Mouse (Mus musculus) brain, embryonic 14.5 days (tissue): ENCODE results near the gene 3110082I17Rik. TPM values are rescaled to one million over a fixed set of nuclear protein-coding genes. Genes with fewer than 3 reads are reported as not detected.

Source experiments
- DNase-seq: peaks from one replicate; pipeline ENCODE4 v3.0.0-alpha.2; 2011; ENCODE audit warnings: low read depth
- CTCF ChIP-seq: fragments of 200-500 bp; IDR thresholded peaks from 2 replicates; pipeline ENCODE4 v1.5.1; 2012; ENCODE audit warnings: inconsistent platforms, mild to moderate bottlenecking, moderate library complexity, borderline replicate concordance; ENCODE audit not compliant: insufficient read depth, insufficient read length; ENCODE audit errors: extremely low read depth
- POLR2A ChIP-seq: fragments of 200-500 bp; IDR thresholded peaks from 2 replicates; pipeline ENCODE4 v1.6.1; 2012; ENCODE audit warnings: mild to moderate bottlenecking, inconsistent platforms, borderline replicate concordance; ENCODE audit not compliant: poor library complexity, insufficient read depth, insufficient read length, severe bottlenecking; ENCODE audit errors: extremely low read depth
- polyA plus RNA-seq: library from polyadenylated mRNA; depleted of rRNA; stranded (reverse); fragments of >200 nt; gene quantifications from 2 replicates; pipeline ENCODE4 v1.2.3, GENCODE M21; 2012

The 3110082I17Rik gene
- polyA plus RNA-seq, 1 experiment: 12.3 TPM

- TF ChIP-seq POLR2A (no peak), CTCF (no peak)
These were observed 26.3 kb downstream of the 3110082I17Rik start for GRCm38 (mm10) chr5:139433842-139434568.

GRCm38 (mm10) chr5:139432747-139433508, 27.4 kb downstream of the 3110082I17Rik start:
- no peak for TF ChIP-seq CTCF
- TF ChIP-seq POLR2A: no peak
- no peak for DNase-seq

More at GRCm38 (mm10) chr5:139433842-139434568, 26.3 kb downstream of the 3110082I17Rik start:
- DNase-seq: no peak

- TF ChIP-seq CTCF: no peak
- TF ChIP-seq POLR2A: no peak
- DNase-seq: peak; percentile 75
These were observed 28.0 kb downstream of the 3110082I17Rik start for GRCm38 (mm10) chr5:139432333-139432732.

- TF ChIP-seq CTCF: no peak
- TF ChIP-seq POLR2A: no peak
These were observed 30.4 kb downstream of the 3110082I17Rik start for GRCm38 (mm10) chr5:139429818-139430341.

GRCm38 (mm10) chr5:139427989-139428388, 32.3 kb downstream of the 3110082I17Rik start:
- peak; percentile 60 for DNase-seq
- TF ChIP-seq CTCF (no peak), POLR2A (no peak)

More at GRCm38 (mm10) chr5:139429818-139430341, 30.4 kb downstream of the 3110082I17Rik start:
- peak; percentile 80 for DNase-seq

DNA sequence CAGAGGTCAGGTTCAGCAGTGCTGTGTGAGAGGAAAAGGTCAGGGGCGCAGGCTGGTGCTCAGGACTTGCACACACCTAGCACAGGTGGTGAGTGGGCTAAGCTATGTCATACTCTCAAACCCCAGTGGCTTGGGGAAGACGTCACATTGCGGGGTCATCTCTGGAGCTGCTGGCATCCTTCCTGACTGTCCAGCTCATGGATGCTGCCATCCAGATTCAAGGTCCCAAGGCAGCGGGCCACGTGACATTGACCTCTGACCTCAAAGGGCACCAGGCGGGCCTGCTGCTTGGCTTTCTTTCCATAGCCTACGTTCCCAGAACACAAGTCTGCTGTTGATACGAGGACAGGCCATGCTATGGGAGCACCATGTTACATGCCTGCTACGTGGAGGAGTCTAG, 33.3 kb downstream of the 3110082I17Rik start:
- DNase-seq: no peak
- TF ChIP-seq POLR2A (no peak), CTCF (no peak)

DNA sequence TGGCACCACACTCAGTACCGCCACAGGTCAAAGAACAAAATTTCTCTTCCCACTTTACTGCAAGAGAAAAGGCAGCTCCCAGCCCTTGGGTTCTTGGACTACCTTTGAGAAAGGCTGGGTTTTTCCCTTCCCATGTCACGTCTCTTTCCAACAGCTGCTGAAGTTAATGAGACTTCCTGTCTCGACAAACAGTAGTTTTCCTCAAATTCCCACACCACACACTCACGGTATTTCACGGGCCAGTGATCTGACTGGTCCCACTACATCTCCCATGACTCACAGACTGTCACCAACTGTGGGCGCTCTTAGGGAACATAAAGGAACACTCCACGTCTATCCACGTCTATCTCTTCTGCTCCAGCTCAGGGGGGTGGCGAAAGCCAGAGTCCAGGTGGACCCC, 35.1 kb downstream of the 3110082I17Rik start:
- no peak for TF ChIP-seq CTCF
- TF ChIP-seq POLR2A: no peak
- no peak for DNase-seq

DNA sequence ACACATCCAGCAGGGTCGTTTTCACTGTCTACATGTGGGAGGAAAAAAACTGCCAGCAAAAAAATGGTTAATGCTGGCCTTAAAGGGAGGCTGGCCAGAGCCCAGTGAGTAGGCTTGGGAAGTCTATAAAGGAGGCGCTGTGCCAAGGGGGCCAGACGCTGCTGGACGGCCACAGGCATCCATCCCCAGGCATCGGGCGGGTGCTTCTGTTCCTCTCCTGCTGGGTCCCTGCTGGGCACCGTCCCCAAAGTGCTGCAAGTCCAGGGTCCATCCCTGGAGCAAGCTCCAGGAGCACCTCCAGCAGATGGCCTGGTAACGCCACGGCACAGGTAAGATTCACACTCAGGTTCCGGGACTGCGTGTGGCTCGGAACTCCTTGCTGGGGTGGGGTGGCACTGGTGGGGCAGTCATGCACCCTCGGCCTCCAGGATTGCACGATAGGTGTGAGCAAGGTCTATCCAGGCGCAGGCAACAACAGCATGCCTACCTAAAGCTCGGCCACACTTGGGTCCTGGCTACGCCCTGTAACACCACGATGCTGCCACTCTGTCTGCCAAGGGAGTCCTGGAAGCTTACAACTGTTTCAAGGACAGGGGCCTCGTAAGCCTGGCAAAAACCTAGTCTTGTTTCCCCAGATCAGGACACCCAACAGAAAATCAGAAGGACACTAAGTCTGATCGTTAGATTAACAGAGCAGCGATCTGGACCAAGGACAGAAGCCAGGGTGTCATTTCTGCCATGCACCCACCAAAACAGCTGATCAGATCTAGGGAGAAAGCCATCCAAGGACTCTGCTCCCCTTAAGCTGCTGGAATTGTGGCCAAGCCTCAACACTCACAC, 37.1 kb downstream of the 3110082I17Rik start, which contains the start of gene Gper1:
Gene Gper1 (plus strand): TSS at position 126 of the 840 bp plus-strand sequence.
- TF ChIP-seq CTCF (no peak), POLR2A (no peak)
- DNase-seq: peak; percentile 86

DNA sequence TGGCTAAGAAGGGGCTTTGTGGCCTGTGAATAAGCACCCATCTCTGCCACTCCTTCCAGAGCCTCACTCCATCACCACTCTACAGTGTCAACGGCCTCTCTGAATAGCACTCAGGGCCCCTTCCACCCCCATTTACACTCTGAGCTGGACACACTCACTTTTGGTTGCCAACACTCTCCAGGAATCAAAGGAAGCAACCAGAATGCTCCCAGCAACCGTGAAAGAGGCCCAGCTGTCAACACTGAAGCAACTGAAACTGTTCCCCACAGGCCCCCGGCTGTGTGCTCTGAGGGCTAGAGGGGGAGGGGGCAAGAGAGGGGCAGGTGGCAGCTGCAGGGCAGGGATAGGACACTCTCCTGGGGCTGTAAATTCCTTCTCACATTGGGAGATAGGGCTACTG, 41.7 kb downstream of the 3110082I17Rik start:
- peak; percentile 90 for DNase-seq
- no peak for TF ChIP-seq CTCF
- TF ChIP-seq POLR2A: no peak

DNA sequence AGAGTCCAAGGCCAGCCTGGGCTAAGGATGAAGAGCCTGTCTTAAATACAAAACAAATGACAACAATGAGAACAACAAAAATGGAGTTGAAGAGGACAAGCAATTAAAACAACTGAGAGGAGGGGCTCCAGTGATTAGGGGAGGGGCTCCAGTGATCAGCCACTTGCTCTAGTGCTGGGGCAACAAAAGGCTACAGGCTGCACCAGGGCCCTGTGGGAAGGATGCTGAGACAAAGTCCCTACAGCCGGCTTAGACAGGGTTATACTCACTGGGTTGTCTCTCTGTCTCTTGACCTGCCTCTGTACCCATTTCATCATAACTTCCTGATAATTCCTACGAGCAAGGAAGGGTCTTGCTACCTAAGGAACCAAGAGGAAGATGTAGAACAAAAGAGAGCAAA, 42.2 kb downstream of the 3110082I17Rik start:
- peak; percentile 53 for DNase-seq
- TF ChIP-seq POLR2A (no peak), CTCF (no peak)

GRCm38 (mm10) chr5:139417480-139417879, 42.8 kb downstream of the 3110082I17Rik start:
- TF ChIP-seq POLR2A: no peak
- TF ChIP-seq CTCF: peak; percentile 31; the same call in 1 of the 2 replicates
- no peak for DNase-seq

- TF ChIP-seq POLR2A (no peak), CTCF (peak; percentile 49; the same call in 1 of the 2 replicates)
- DNase-seq: no peak
These were observed 43.4 kb downstream of the 3110082I17Rik start for GRCm38 (mm10) chr5:139416942-139417341.
